Mouse (Mus musculus) cerebellum, postnatal 25 days (tissue): ENCODE data around the gene Bcl2a1d.
A peak's percentile ranks its signal among the peaks of the same experiment; 100 is the strongest.
"Not testable (repeated sequence)": the region's sequence is repeated elsewhere in the genome, so short reads cannot be mapped to it uniquely, and the experiment has no call there.

ENCODE experiments used
- DNase-seq, 2 experiments: peaks; one replicate each; pipeline ENCODE4 v3.0.0; 2021; ENCODE audit warnings: mixed read lengths in 2 of 2

The Bcl2a1d gene

GRCm38 (mm10) chr9:88691307-88691706, 40.4 kb downstream of the Bcl2a1d start:
- not testable (repeated sequence) for DNase-seq

- not testable (repeated sequence) for DNase-seq
Observed at GRCm38 (mm10) chr9:88689451-88689850, 42.3 kb downstream of the Bcl2a1d start.

GRCm38 (mm10) chr9:88686719-88687118, 45.0 kb downstream of the Bcl2a1d start:
- DNase-seq, result peak; percentile 19 to 37
